Mouse (Mus musculus) bone marrow macrophage, adult 2 months (primary cell): ENCODE measurements around the gene Nckap5.

Experiments
- CTCF ChIP-seq: IDR thresholded peaks from 2 replicates; pipeline ENCODE4 v1.5.1; 2012; ENCODE audit warnings: low read depth, mild to moderate bottlenecking, low read length, moderate library complexity
- POLR2A ChIP-seq: IDR thresholded peaks from 2 replicates; pipeline ENCODE4 v1.6.1; 2012; ENCODE audit warnings: mild to moderate bottlenecking, low read depth, low read length, borderline replicate concordance

DNA sequence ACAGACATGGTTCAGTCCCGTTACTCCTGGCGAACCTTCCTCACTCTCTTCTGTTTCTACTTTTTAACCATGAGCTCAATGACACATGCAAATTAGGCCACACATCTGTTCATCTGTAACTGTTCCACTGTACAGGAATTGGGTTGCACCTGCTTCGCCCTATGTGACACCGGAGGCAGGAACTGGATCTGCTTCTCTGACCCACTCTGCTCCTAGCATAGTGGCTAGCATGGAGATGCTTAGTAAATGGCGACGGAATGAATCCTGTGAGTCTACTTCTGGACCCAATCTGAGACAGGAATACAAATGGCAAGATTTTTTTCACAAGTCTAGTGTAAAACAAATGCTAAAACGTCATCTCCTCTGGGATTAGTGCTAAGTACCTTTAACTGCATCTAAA lies 663.1 kb downstream of the Nckap5 start:
- TF ChIP-seq CTCF = no peak
- TF ChIP-seq POLR2A = no peak
